Mouse (Mus musculus) thymus, adult 2 months (tissue): ENCODE data around the gene Olfr286.

Source experiments
- CTCF ChIP-seq: fragments of 200-500 bp; IDR thresholded peaks from 2 replicates; pipeline ENCODE4 v1.5.1; 2012; ENCODE audit warnings: mild to moderate bottlenecking, control low read depth, low read length, moderate library complexity, borderline replicate concordance; ENCODE audit not compliant: control insufficient read depth, poor library complexity, insufficient read depth; ENCODE audit errors: extremely low read depth
- POLR2A ChIP-seq: fragments of 200-500 bp; IDR thresholded peaks from 2 replicates; pipeline ENCODE4 v1.6.1; 2012; ENCODE audit warnings: mild to moderate bottlenecking, low read length, control low read depth, moderate library complexity; ENCODE audit not compliant: control insufficient read depth, poor library complexity, insufficient read depth; ENCODE audit errors: extremely low read depth

DNA sequence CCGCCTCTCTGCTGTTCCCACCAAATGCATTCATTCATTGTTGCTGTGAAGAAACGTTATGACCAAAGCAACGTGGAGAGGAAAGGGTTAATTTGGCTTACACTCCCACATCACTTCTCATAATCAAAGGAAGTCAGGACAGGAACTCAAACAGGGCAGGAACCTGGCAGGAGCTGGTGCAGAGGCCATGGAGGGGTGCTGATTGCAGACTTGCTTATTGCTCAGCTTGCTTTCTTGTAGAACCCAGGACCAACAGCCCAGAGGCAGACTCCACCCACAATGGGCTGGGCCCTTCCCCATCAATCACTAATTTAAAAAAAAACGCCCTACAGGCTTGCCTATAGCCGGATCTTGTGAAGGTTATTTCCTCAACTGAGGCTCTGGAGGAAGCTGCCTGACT, 20.1 kb downstream of the Olfr286 start:
- TF ChIP-seq CTCF (no peak), POLR2A (no peak)
